Mouse (Mus musculus) E14TG2a.4 (cell line): Measurements from ENCODE around the gene Alkbh4.
"Not testable (repeated sequence)": the region's sequence is repeated elsewhere in the genome, so short reads cannot be mapped to it uniquely, and the experiment has no call there.

ENCODE experiments used
- H3K27me3 ChIP-seq: 2 replicates; pipeline ENCODE4 v1.6.1; 2014; ENCODE audit warnings: low read length, control low read depth; ENCODE audit not compliant: insufficient read depth
- H3K36me3 ChIP-seq: 2 replicates; pipeline ENCODE4 v1.6.1; 2014; ENCODE audit warnings: low read length, control low read depth; ENCODE audit not compliant: insufficient read depth
- H3K4me1 ChIP-seq: replicated peaks from 2 replicates; pipeline ENCODE4 v1.6.1; 2014; ENCODE audit warnings: low read depth, low read length, control low read depth
- H3K4me3 ChIP-seq: replicated peaks from 2 replicates; pipeline ENCODE4 v1.5.1; 2014; ENCODE audit warnings: mild to moderate bottlenecking, low read length
- H3K9me3 ChIP-seq: 2 replicates; pipeline ENCODE4 v1.6.1; 2014; ENCODE audit warnings: low read length, control low read depth
- CTCF ChIP-seq: conservative IDR thresholded peaks from 2 replicates; pipeline ENCODE4 v1.5.1; 2014; ENCODE audit warnings: low read length
- NANOG ChIP-seq: IDR thresholded peaks from 2 replicates; pipeline ENCODE4 v1.6.1; 2014; ENCODE audit warnings: borderline replicate concordance, low read length, mixed read lengths
- POU5F1 ChIP-seq: IDR thresholded peaks from 2 replicates; pipeline ENCODE4 v1.6.1; 2014; ENCODE audit warnings: low read length, borderline replicate concordance

The Alkbh4 gene

DNA sequence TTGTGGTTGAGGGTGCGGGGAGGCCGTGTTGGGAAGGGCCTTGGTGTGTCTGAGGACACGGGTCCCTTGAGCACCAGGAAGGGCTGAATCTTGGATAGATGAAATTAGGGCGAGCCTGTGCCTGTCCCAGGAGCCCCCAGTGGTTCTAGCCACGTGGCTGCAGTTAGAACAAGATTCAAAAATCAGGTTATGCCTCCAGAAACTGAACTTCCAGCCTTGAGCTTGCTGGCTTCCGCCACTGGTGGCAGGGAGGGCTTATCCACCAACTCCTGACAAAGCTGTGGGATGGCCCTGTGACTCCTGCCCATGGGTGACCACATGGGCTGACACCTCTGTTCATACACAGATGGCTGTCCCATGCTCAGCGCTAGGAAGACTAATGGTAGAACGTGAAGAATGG lies 11.8 kb downstream of the Alkbh4 start:
- no peak overlapping the region for H3K4me3 ChIP-seq
- TF ChIP-seq NANOG (no peak), CTCF (no peak)

GRCm38 (mm10) chr5:136149134-136149576 lies 13.2 kb downstream of the Alkbh4 start:
- H3K4me3 ChIP-seq, H3K36me3 ChIP-seq, H3K27me3 ChIP-seq, H3K4me1 ChIP-seq: not testable (repeated sequence)
- peaks cover 28% of the 10 kb centered on the region for H3K9me3 ChIP-seq

More for the DNA sequence above, 11.8 kb downstream of the Alkbh4 start:
- H3K4me1 ChIP-seq, result 0 out of 2 replicates have a peak, but pooled peaks cover 4% of the 10 kb centered on the region
- H3K27me3 ChIP-seq, result no peaks in the 10 kb centered on the region
- H3K36me3 ChIP-seq, result no peaks in the 10 kb centered on the region
- peaks cover 21% of the 10 kb centered on the region for H3K9me3 ChIP-seq

DNA sequence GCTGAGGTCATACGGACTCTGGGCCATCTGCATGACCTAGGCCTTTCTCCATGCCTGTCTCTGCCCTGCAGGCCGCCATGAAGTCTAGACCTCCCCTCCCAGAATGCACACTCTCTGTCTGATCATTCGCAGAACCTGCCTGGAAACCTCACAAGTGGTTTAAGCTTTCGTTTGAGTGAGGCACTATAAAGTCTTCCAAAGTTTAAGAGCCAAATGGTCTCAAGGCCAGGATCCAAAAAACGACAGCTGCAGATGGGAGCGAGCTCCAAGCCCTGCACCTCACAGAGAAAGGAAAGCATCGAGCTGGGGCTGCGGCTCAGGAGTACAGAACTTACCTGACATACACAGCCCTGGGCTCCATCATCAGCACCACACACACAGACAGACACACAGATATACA lies 16.4 kb downstream of the Alkbh4 start:
- Histone ChIP-seq H3K4me3 (no peak overlapping the region), H3K9me3 (peaks cover 43% of the 10 kb centered on the region), H3K4me1 (no peaks in the 10 kb centered on the region), H3K36me3 (no peaks in the 10 kb centered on the region), H3K27me3 (no peaks in the 10 kb centered on the region)
- TF ChIP-seq CTCF (no peak), POU5F1 (no peak), NANOG (no peak)

DNA sequence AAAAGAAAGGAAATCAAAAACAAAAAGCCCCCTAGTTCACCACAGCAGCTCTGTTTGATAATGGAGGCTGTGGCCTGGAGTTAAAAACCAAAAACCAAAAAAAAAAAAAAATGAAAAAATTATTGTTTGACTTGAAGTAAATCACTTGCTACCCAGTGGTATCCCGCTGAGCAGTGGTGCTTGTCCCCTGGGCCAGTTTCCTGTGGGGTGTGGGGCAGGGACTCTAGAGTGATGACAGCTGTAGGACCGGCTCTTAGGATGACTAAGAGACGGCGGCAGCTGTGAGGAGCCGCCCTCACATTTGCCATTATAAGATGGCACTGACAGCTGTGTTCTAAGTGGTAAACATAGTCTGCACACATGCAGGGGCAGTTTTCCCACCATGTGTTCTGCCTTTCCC lies 19.5 kb downstream of the Alkbh4 start:
- H3K9me3 ChIP-seq, result peaks cover 48% of the 10 kb centered on the region
- no peaks in the 10 kb centered on the region for H3K36me3 ChIP-seq
- no peaks in the 10 kb centered on the region for H3K4me1 ChIP-seq
- H3K27me3 ChIP-seq, result no peaks in the 10 kb centered on the region
- TF ChIP-seq CTCF, result no peak
- TF ChIP-seq NANOG, result no peak
- TF ChIP-seq POU5F1, result no peak
- no peak overlapping the region for H3K4me3 ChIP-seq

GRCm38 (mm10) chr5:136160084-136160483 lies 24.1 kb downstream of the Alkbh4 start:
- not testable (repeated sequence) for H3K36me3 ChIP-seq, H3K4me1 ChIP-seq, H3K4me3 ChIP-seq, H3K27me3 ChIP-seq
- peaks cover 17% of the 10 kb centered on the region for H3K9me3 ChIP-seq

- TF ChIP-seq NANOG (no peak), CTCF (no peak), POU5F1 (no peak)
- no peaks in the 10 kb centered on the region for H3K36me3 ChIP-seq
- H3K4me1 ChIP-seq, result peaks cover 14% of the 10 kb centered on the region
These were observed 28.0 kb downstream of the Alkbh4 start for GRCm38 (mm10) chr5:136163807-136164474.

GRCm38 (mm10) chr5:136165246-136165645 lies 29.3 kb downstream of the Alkbh4 start:
- no peaks in the 10 kb centered on the region for H3K36me3 ChIP-seq
- H3K4me1 ChIP-seq, result peaks cover 22% of the 10 kb centered on the region
- H3K9me3 ChIP-seq, result peaks cover 16% of the 10 kb centered on the region
- peaks cover 9% of the 10 kb centered on the region for H3K27me3 ChIP-seq
- H3K4me3 ChIP-seq, result no peak overlapping the region
- TF ChIP-seq NANOG (no peak), POU5F1 (no peak), CTCF (no peak)

More at GRCm38 (mm10) chr5:136163807-136164474, 28.0 kb downstream of the Alkbh4 start:
- Histone ChIP-seq H3K4me3 (no peak overlapping the region), H3K27me3 (no peaks in the 10 kb centered on the region), H3K9me3 (peaks cover 20% of the 10 kb centered on the region)

DNA sequence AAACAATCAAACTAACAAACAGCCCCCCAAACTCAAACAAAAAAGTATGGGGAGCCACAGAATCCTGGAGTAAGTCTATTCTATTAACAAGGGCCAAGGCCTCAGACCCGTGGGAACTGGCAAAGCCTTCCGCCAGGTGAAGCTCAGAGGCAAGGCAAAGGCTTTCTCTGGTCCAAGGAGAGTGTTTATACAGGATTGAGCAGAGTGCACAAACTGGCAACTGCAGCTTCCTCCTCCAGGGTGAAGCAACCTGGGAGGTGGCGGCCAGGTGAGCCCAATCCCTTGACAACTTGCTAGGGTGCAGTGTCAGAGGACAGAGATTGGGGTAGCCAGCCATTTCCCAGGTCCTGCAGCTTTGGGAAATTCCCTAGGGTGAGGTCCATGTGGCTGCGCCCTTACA lies 31.4 kb downstream of the Alkbh4 start:
- H3K4me3 ChIP-seq, result no peak overlapping the region
- TF ChIP-seq NANOG, result no peak
- no peak for TF ChIP-seq CTCF
- no peak for TF ChIP-seq POU5F1
- H3K9me3 ChIP-seq, result peaks cover 13% of the 10 kb centered on the region
- no peaks in the 10 kb centered on the region for H3K36me3 ChIP-seq
- H3K4me1 ChIP-seq, result peaks cover 38% of the 10 kb centered on the region
- H3K27me3 ChIP-seq, result peaks cover 15% of the 10 kb centered on the region

DNA sequence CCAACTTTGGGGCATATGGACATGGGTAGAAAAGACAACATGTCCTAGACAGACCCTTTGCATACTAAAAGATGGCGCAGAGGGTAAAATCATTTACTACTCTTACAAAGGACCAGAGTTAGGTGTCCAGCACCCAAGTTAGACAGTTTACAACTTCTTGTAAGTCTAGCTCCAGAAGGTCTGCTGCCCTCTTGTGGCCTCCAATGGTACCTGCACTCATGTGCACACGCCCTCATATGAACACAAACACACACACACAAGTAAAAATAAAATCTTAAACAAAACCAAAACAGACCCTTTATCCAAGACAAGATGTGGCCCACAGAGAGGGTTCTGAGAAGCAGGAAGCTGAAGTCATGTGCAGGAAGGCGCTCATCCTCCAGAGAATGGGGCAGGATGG lies 32.1 kb downstream of the Alkbh4 start:
- H3K27me3 ChIP-seq, result peaks cover 15% of the 10 kb centered on the region
- peaks cover 13% of the 10 kb centered on the region for H3K9me3 ChIP-seq
- H3K4me1 ChIP-seq, result peaks cover 44% of the 10 kb centered on the region
- TF ChIP-seq CTCF (peak; percentile 57), POU5F1 (no peak), NANOG (no peak)
- no peak overlapping the region for H3K4me3 ChIP-seq
- no peaks in the 10 kb centered on the region for H3K36me3 ChIP-seq
